Mouse (Mus musculus) gastrocnemius, postnatal 25 days (tissue): ENCODE data around the gene Atf6b. TPM values are rescaled to one million over a fixed set of nuclear protein-coding genes. Genes with fewer than 3 reads are reported as not detected.

Source experiments
- DNase-seq: peaks from one replicate; pipeline ENCODE4 v3.0.0; 2022
- long read RNA-seq, 2 experiments: library from polyadenylated mRNA; stranded (forward); transcript quantifications; one replicate each; pipeline ENCODE4 v2.0.0; 2021
- total RNA-seq, 2 experiments: library from RNA; stranded (reverse); gene quantifications; 1 replicate in 1 of 2; 2 replicates in 1 of 2; pipeline ENCODE4 v1.2.3; 2021

Gene Atf6b
- 1 to 10 TPM; 7.1 to 7.2 TPM for total RNA-seq
- long read RNA-seq, experiment 1, transcript Atf6b-201 (18 exons, 2,566 nt): major isoform, 8 of 10 reads
- long read RNA-seq, experiment 1, partial matches to known transcripts: 1 of 10 reads
- long read RNA-seq, experiment 1, other reads (novel, unspliced or antisense): 1 of 10 reads
- long read RNA-seq, experiment 2, transcript Atf6b-201 (18 exons, 2,566 nt): major isoform, 14 of 16 reads
- long read RNA-seq, experiment 2, partial matches to known transcripts: 1 of 16 reads
- long read RNA-seq, experiment 2, other reads (novel, unspliced or antisense): 1 of 16 reads

GRCm38 (mm10) chr17:34646906-34647787 lies at the start of gene Atf6b:
Gene Atf6b, plus strand, starts transcription at chr17:34647146.
- peak; percentile 97 for DNase-seq

GRCm38 (mm10) chr17:34597566-34598095 lies 49.3 kb upstream of the Atf6b start, which contains the start of gene Ager:
Gene Ager, plus strand, starts transcription at chr17:34597862.
- DNase-seq: no peak

- DNase-seq: no peak
Observed at GRCm38 (mm10) chr17:34599891-34600290, 47.1 kb upstream of the Atf6b start.

- no peak for DNase-seq
Observed at GRCm38 (mm10) chr17:34601796-34602195, 45.1 kb upstream of the Atf6b start.

- peak; percentile 99 for DNase-seq
Observed at GRCm38 (mm10) chr17:34603375-34604060, 43.4 kb upstream of the Atf6b start, which contains the start of gene Rnf5. Gene Rnf5, minus strand, starts transcription at chr17:34603690.

- peak; percentile 99 for DNase-seq
Observed at GRCm38 (mm10) chr17:34604061-34604508, 42.9 kb upstream of the Atf6b start, which contains the start of gene Agpat1. Gene Agpat1, plus strand, starts transcription at chr17:34604262.

GRCm38 (mm10) chr17:34604511-34605237 lies 42.3 kb upstream of the Atf6b start:
- peak; percentile 65 for DNase-seq

GRCm38 (mm10) chr17:34605609-34606008 lies 41.3 kb upstream of the Atf6b start:
- DNase-seq: peak; percentile 97

- no peak for DNase-seq
Observed at GRCm38 (mm10) chr17:34606186-34607039, 40.5 kb upstream of the Atf6b start.

- no peak for DNase-seq
Observed at GRCm38 (mm10) chr17:34607997-34608396, 38.9 kb upstream of the Atf6b start.

- no peak for DNase-seq
Observed at GRCm38 (mm10) chr17:34611050-34611449, 35.9 kb upstream of the Atf6b start.

GRCm38 (mm10) chr17:34613054-34613645 lies 33.8 kb upstream of the Atf6b start:
- no peak for DNase-seq

- DNase-seq: no peak
Observed at GRCm38 (mm10) chr17:34613830-34614229, 33.1 kb upstream of the Atf6b start.

- DNase-seq: no peak
Observed at GRCm38 (mm10) chr17:34615871-34616270, 31.1 kb upstream of the Atf6b start, which contains the start of gene Egfl8. Gene Egfl8, minus strand, starts transcription at chr17:34615971.

- DNase-seq: no peak
Observed at GRCm38 (mm10) chr17:34618999-34619398, 27.9 kb upstream of the Atf6b start.

- DNase-seq: no peak
Observed at GRCm38 (mm10) chr17:34621006-34621405, 25.9 kb upstream of the Atf6b start.

- no peak for DNase-seq
Observed at GRCm38 (mm10) chr17:34623161-34623560, 23.8 kb upstream of the Atf6b start.

- DNase-seq: no peak
Observed at GRCm38 (mm10) chr17:34624981-34625380, 22.0 kb upstream of the Atf6b start.

GRCm38 (mm10) chr17:34626062-34626772 lies 20.7 kb upstream of the Atf6b start:
- DNase-seq: no peak
